Mouse (Mus musculus): Measurements from ENCODE around the gene Ccdc92. TPM values are rescaled to one million over a fixed set of nuclear protein-coding genes. Genes with fewer than 3 reads are reported as not detected.
A peak's percentile ranks its signal among the peaks of the same experiment; 100 is the strongest.

Ccdc92 gene
- polyA plus RNA-seq, 1 experiment from 2014 or later = 6.6 TPM

- no peak for ATAC-seq (replicated peaks; ENCODE audit: low FRiP score, low read depth)
- Histone ChIP-seq H3K4me2 (ENCODE audit: low read length) (no peak overlapping the region), H3K27me3 (ENCODE audit: insufficient read depth, low read length) (no peaks in the 10 kb centered on the region), H3K4me3 (replicated peaks; ENCODE audit: low read depth, low read length) (no peak overlapping the region), H3K36me3 (ENCODE audit: insufficient read depth, low read length) (no peaks in the 10 kb centered on the region), H3K9me3 (replicated peaks; ENCODE audit: low read length) (no peaks in the 10 kb centered on the region), H3K27ac (no peak overlapping the region), H3K4me1 (replicated peaks; ENCODE audit: insufficient read depth, low read length) (no peaks in the 10 kb centered on the region), H3K9ac (ENCODE audit: low read depth, low read length) (no peak overlapping the region)
- no peak for TF ChIP-seq CTCF (IDR thresholded peaks at IDR 0.05; ENCODE audit: low read depth)
- no peak for DNase-seq (ENCODE audit: low spot score)
- WGBS = 51% methylated on average over 4 of the region's 4 CpGs
These were observed 25.6 kb downstream of the Ccdc92 start for GRCm38 (mm10) chr5:124836621-124837020.

DNA sequence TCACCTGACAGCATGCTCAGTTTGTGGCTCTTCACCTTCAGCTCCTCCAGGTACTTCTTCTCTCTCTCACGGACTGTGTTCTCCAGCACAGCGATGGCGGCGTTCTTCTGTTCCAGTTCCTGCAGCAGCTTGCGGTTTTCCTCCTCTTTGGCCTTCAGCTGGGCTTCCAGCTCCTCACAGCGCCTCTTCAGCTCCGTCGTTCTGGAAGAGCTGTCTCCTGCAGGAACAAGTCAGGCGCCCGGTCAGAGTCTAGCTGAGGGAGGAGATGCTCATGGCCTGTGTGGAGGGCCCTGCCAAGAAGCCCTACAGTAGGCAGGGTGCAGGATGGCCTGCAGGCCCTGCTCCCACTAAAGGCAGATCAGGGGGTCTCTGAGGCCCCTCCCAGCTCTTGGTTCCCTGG, 26.1 kb downstream of the Ccdc92 start:
- no peaks in the 10 kb centered on the region for H3K27me3 ChIP-seq (ENCODE audit: insufficient read depth, low read length)
- H3K36me3 ChIP-seq (ENCODE audit: insufficient read depth, low read length) = no peaks in the 10 kb centered on the region
- no peaks in the 10 kb centered on the region for H3K4me1 ChIP-seq (replicated peaks; ENCODE audit: insufficient read depth, low read length)
- WGBS = 89% methylated on average over 10 of the region's 10 CpGs
- H3K9ac ChIP-seq (ENCODE audit: low read depth, low read length) = no peak overlapping the region
- H3K4me3 ChIP-seq (replicated peaks; ENCODE audit: low read depth, low read length) = no peak overlapping the region
- no peak for TF ChIP-seq CTCF (IDR thresholded peaks at IDR 0.05; ENCODE audit: low read depth)
- ATAC-seq (replicated peaks; ENCODE audit: low FRiP score, low read depth) (no peak), DNase-seq (ENCODE audit: low spot score) (no peak)
- H3K27ac ChIP-seq = no peak overlapping the region
- H3K4me2 ChIP-seq (ENCODE audit: low read length) = no peak overlapping the region
- H3K9me3 ChIP-seq (replicated peaks; ENCODE audit: low read length) = no peaks in the 10 kb centered on the region

DNA sequence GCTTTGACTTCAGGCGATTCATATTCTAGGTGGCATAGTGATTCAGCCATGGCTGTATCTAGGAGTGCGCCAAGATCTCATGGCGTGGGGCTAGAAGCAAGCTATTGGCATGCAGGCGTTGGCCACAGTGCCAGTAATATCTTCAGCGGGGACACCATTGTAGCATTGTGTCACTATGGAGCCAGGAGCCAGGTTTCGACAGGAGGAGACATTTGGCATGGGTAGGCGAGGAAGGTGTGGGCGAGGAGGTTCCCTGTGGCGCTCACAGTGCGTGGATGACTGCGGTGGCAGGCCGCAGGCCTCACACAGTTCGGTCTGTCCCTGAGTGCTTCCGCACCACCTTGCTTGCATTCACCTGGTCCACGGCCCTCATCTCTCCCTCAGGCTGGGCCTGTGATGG, 27.0 kb downstream of the Ccdc92 start:
- Histone ChIP-seq H3K27me3 (ENCODE audit: insufficient read depth, low read length) (no peaks in the 10 kb centered on the region), H3K4me1 (replicated peaks; ENCODE audit: insufficient read depth, low read length) (no peaks in the 10 kb centered on the region), H3K4me3 (replicated peaks; ENCODE audit: low read depth, low read length) (no peak overlapping the region), H3K4me2 (ENCODE audit: low read length) (no peak overlapping the region), H3K36me3 (ENCODE audit: insufficient read depth, low read length) (no peaks in the 10 kb centered on the region), H3K9ac (ENCODE audit: low read depth, low read length) (no peak overlapping the region), H3K9me3 (replicated peaks; ENCODE audit: low read length) (no peaks in the 10 kb centered on the region), H3K27ac (no peak overlapping the region)
- ATAC-seq (replicated peaks; ENCODE audit: low FRiP score, low read depth) (no peak), DNase-seq (ENCODE audit: low spot score) (no peak)
- WGBS = 91% methylated on average over 15 of the region's 15 CpGs
- no peak for TF ChIP-seq CTCF (IDR thresholded peaks at IDR 0.05; ENCODE audit: low read depth)

GRCm38 (mm10) chr5:124830331-124830730, 31.9 kb downstream of the Ccdc92 start:
- Histone ChIP-seq H3K36me3 (ENCODE audit: insufficient read depth, low read length) (no peaks in the 10 kb centered on the region), H3K27me3 (ENCODE audit: insufficient read depth, low read length) (no peaks in the 10 kb centered on the region), H3K4me1 (replicated peaks; ENCODE audit: insufficient read depth, low read length) (no peaks in the 10 kb centered on the region), H3K4me2 (ENCODE audit: low read length) (no peak overlapping the region), H3K27ac (no peak overlapping the region), H3K4me3 (replicated peaks; ENCODE audit: low read depth, low read length) (no peak overlapping the region), H3K9me3 (replicated peaks; ENCODE audit: low read length) (no peaks in the 10 kb centered on the region), H3K9ac (ENCODE audit: low read depth, low read length) (no peak overlapping the region)
- 90% methylated on average over 12 of the region's 12 CpGs for WGBS
- DNase-seq (ENCODE audit: low spot score) (no peak), ATAC-seq (replicated peaks; ENCODE audit: low FRiP score, low read depth) (no peak)
- no peak for TF ChIP-seq CTCF (IDR thresholded peaks at IDR 0.05; ENCODE audit: low read depth)

DNA sequence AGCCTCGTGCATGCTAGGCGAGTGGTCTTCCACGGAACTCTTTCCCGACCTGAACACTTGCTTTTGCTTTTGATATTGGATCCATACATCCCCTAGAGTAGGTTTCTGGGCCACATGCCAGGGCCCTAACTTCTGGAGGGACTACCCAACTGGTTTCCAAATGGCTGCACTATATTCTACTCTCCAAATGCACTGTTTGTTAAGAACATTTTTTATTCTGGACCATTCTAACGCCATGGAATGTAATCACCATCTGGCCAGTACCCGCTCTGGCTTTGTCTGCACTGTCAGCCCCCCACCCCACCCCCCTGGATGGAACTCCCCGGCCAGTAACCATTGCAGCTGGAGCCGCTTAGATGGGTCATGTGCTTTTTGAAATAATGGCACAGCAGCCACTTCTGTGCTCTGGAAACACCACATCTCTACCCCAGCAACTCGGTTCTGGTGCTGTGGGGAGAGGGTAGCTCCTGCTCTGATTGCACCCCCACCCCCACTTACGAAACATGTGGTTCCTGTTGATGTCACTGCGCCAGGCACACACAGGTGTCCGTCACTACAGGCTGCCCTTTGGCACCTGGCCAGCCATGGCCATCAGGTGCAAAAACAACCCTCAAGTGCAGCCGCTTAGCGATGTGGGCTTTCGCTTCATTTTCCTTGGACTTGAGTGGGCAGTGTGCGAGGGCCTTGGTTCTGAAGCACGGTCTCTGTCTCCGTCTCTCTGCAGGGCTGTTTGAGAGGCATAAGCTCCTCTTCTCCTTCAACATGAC, 39.9 kb downstream of the Ccdc92 start:
- no peaks in the 10 kb centered on the region for H3K36me3 ChIP-seq (ENCODE audit: insufficient read depth, low read length)
- no peak overlapping the region for H3K9ac ChIP-seq (ENCODE audit: low read depth, low read length)
- no peaks in the 10 kb centered on the region for H3K27me3 ChIP-seq (ENCODE audit: insufficient read depth, low read length)
- ATAC-seq (replicated peaks; ENCODE audit: low FRiP score, low read depth) = no peak
- H3K4me1 ChIP-seq (replicated peaks; ENCODE audit: insufficient read depth, low read length) = no peaks in the 10 kb centered on the region
- no peaks in the 10 kb centered on the region for H3K9me3 ChIP-seq (replicated peaks; ENCODE audit: low read length)
- no peak for TF ChIP-seq CTCF (IDR thresholded peaks at IDR 0.05; ENCODE audit: low read depth)
- 75% methylated on average over 18 of the region's 18 CpGs for whole genome bisulfite sequencing
- DNase-seq (ENCODE audit: low spot score) = no peak
- no peak overlapping the region for H3K27ac ChIP-seq
- no peak overlapping the region for H3K4me2 ChIP-seq (ENCODE audit: low read length)
- H3K4me3 ChIP-seq (replicated peaks; ENCODE audit: low read depth, low read length) = no peak overlapping the region

GRCm38 (mm10) chr5:124817050-124817449, 45.2 kb downstream of the Ccdc92 start:
- TF ChIP-seq CTCF (IDR thresholded peaks at IDR 0.05; ENCODE audit: low read depth) = no peak
- Histone ChIP-seq H3K9me3 (replicated peaks; ENCODE audit: low read length) (no peaks in the 10 kb centered on the region), H3K4me2 (ENCODE audit: low read length) (no peak overlapping the region), H3K9ac (ENCODE audit: low read depth, low read length) (no peak overlapping the region), H3K4me1 (replicated peaks; ENCODE audit: insufficient read depth, low read length) (no peaks in the 10 kb centered on the region), H3K4me3 (replicated peaks; ENCODE audit: low read depth, low read length) (no peak overlapping the region), H3K36me3 (ENCODE audit: insufficient read depth, low read length) (no peaks in the 10 kb centered on the region), H3K27ac (no peak overlapping the region), H3K27me3 (ENCODE audit: insufficient read depth, low read length) (no peaks in the 10 kb centered on the region)
- DNase-seq (ENCODE audit: low spot score) = no peak
- ATAC-seq (replicated peaks; ENCODE audit: low FRiP score, low read depth) = no peak
- WGBS = 80% methylated on average over 15 of the region's 15 CpGs

- H3K4me1 ChIP-seq (replicated peaks; ENCODE audit: insufficient read depth, low read length) = no peaks in the 10 kb centered on the region
- WGBS = 53% methylated on average over 5 of the region's 5 CpGs
- no peak overlapping the region for H3K9ac ChIP-seq (ENCODE audit: low read depth, low read length)
These were observed 47.4 kb downstream of the Ccdc92 start for GRCm38 (mm10) chr5:124814797-124815196.

More at GRCm38 (mm10) chr5:124814797-124815196, 47.4 kb downstream of the Ccdc92 start:
- no peaks in the 10 kb centered on the region for H3K36me3 ChIP-seq (ENCODE audit: insufficient read depth, low read length)
- no peaks in the 10 kb centered on the region for H3K27me3 ChIP-seq (ENCODE audit: insufficient read depth, low read length)
- no peak for TF ChIP-seq CTCF (IDR thresholded peaks at IDR 0.05; ENCODE audit: low read depth)
- no peak overlapping the region for H3K4me2 ChIP-seq (ENCODE audit: low read length)
- ATAC-seq (replicated peaks; ENCODE audit: low FRiP score, low read depth) = no peak
- no peaks in the 10 kb centered on the region for H3K9me3 ChIP-seq (replicated peaks; ENCODE audit: low read length)
- no peak overlapping the region for H3K4me3 ChIP-seq (replicated peaks; ENCODE audit: low read depth, low read length)
- DNase-seq (ENCODE audit: low spot score) = peak; percentile 1
- no peak overlapping the region for H3K27ac ChIP-seq
